Mouse (Mus musculus): Measurements from ENCODE around the gene Disc1. TPM values are rescaled to one million over a fixed set of nuclear protein-coding genes. Genes with fewer than 3 reads are reported as not detected.

Gene Disc1
- total RNA-seq, 1 experiment from 2014 or later: 1.1 TPM

DNA sequence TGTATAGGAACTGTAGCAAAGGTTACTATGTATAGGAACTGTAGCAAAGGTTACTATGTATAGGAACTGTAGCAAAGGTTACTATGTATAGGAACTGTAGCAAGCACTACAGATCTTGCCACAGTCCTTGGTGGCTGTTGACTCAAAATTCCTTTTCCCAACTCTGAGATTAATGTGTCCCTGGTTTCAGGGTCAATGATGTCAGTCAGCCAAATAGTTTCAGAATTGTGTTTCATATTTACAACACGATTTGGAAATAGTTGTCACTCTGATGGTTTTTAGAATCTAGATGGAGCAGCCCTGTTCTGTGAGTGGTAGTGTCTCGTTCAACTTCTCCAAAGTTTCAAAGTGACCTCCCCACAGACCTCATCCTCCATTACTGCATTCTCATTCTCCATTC is 117.5 kb downstream of the Disc1 start:
- no peak for ATAC-seq (replicated peaks; ENCODE audit: low read depth, poor library complexity, severe bottlenecking)

- ATAC-seq (replicated peaks; ENCODE audit: low read depth, poor library complexity, severe bottlenecking): no peak
Measured at GRCm38 (mm10) chr8:125174237-125174636, 120.2 kb downstream of the Disc1 start.

DNA sequence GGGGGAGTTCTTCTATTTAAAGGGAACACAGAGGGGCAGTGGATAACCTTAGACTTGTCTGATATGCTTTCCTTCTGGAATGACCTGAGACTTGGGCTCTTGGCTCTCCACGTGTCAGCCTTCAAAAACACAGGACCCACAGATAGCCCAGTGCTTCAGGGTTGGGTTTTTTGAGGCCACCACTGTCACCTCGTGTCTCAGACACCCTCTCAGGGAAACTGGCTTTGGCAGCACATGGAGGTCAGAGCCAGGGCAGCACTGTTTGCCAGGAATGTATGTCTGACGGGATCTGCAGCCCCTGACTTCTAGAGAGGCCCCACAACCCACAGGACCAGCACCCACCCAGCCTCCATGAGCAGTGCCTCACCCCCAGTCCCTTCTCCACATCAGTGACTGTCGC is 120.9 kb downstream of the Disc1 start:
- ATAC-seq (replicated peaks; ENCODE audit: low read depth, poor library complexity, severe bottlenecking): no peak

- no peak for ATAC-seq (replicated peaks; ENCODE audit: low read depth, poor library complexity, severe bottlenecking)
Measured at GRCm38 (mm10) chr8:125175661-125176060, 121.7 kb downstream of the Disc1 start.

- no peak for ATAC-seq (replicated peaks; ENCODE audit: low read depth, poor library complexity, severe bottlenecking)
Measured at GRCm38 (mm10) chr8:125177091-125177490, 123.1 kb downstream of the Disc1 start.

DNA sequence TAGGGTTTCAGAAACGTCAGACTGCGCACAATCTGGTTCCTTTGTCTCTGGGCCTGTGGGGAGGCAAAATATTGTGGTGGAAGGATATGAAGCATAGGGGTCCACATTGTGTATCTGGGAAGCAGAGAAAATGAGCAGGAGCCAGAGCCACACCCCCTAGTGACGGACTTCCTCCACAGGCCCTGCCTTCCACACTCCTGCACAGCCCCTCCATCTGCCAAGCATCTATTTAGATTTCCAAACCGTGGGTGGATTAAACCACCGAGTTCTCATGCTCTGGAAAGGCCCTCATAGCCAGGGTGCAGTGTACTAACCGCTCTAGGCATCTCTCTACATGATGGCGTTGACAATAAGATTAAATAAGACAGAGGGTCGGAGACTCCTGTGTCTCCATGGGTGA is 124.0 kb downstream of the Disc1 start:
- no peak for ATAC-seq (replicated peaks; ENCODE audit: low read depth, poor library complexity, severe bottlenecking)

DNA sequence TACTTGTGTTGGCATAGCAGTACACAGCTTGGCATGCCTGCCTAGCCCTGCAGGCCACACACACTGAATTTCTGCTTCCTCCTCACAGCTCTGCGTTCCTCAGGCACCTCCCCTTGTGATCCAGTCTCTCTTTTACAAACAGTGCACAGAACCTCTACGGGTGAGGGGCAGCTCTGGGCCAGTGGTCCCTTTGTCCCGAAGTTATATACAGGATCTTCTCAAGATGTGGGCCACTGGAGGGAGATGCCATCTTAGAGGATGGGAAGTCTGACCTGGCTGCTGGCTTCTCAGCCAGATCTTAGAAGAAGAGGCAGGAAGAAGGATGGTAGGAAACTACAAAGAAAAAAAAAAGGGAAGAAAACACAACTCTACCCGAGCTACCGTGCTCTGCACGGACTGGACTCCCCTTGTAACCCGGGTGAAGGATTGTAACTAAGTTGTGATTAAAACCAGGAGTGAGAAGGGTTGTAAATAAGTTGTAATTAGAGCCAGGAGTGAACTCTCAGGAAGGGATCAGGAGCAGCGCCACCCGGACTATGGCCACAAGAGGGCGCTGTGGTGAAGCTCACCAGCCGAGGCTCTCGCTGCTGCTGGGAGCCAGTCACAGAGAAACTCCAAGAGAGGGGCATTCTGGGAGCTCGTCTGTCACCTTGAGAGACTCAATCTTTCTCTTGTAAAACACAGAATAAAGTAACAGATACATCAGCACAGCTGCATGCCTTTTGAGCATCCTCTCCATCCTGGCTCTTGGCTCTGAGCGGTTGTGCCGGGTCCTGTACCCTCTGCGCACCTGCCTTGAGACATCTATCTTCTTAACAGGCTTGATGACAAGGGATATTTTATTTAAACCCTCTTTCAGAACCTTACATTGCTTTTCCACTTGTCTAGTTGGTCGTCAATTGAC is 129.8 kb downstream of the Disc1 start:
- ATAC-seq (replicated peaks; ENCODE audit: low read depth, poor library complexity, severe bottlenecking): peak; percentile 90

GRCm38 (mm10) chr8:125184452-125184817 is 130.4 kb downstream of the Disc1 start:
- no peak for ATAC-seq (replicated peaks; ENCODE audit: low read depth, poor library complexity, severe bottlenecking)

GRCm38 (mm10) chr8:125184881-125185280 is 130.9 kb downstream of the Disc1 start:
- ATAC-seq (replicated peaks; ENCODE audit: low read depth, poor library complexity, severe bottlenecking): no peak

DNA sequence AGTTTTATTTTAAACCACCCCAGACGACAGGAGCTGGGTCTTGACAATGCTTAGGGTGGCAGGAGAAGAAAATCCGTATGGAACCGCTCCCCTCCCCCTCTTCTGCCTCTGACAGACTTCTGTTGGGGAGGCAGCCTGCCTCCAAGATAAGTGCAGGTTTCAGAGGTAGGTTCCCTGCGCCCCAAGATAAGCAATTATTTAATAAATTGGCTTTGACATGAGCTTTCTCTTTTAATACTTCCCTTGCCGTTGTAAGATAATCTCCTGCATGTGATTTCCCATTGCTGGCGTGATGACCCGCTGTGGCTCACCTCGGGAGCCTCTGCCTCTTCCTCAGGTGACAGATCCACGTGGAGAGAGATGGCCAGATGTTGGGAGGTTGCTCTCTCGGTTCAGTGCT is 133.0 kb downstream of the Disc1 start:
- ATAC-seq (replicated peaks; ENCODE audit: low read depth, poor library complexity, severe bottlenecking): no peak

GRCm38 (mm10) chr8:125193701-125194100 is 139.7 kb downstream of the Disc1 start:
- ATAC-seq (replicated peaks; ENCODE audit: low read depth, poor library complexity, severe bottlenecking): no peak

DNA sequence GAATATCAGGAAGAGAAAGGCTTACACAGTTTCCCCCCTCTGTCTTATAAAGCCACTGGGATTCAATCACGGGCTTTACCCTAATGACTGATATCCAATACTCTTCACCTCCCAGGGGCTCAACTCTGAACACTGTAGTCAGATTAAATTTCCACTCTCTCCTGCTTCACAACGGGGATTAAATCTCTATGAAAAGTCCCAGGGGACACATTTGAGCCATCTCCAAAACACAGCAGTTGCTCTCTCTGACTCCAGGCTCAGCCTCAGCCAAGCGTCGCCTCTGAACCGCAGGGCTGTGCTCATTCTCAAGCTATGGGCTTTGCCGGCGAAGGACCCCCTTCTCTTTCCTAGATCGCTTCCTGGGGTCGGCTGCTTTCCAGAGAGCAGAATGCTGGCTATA is 141.1 kb downstream of the Disc1 start:
- no peak for ATAC-seq (replicated peaks; ENCODE audit: low read depth, poor library complexity, severe bottlenecking)

- ATAC-seq (replicated peaks; ENCODE audit: low read depth, poor library complexity, severe bottlenecking): no peak
Measured at GRCm38 (mm10) chr8:125196573-125197094, 142.6 kb downstream of the Disc1 start.

GRCm38 (mm10) chr8:125197341-125198002 is 143.5 kb downstream of the Disc1 start:
- ATAC-seq (replicated peaks; ENCODE audit: low read depth, poor library complexity, severe bottlenecking): no peak

DNA sequence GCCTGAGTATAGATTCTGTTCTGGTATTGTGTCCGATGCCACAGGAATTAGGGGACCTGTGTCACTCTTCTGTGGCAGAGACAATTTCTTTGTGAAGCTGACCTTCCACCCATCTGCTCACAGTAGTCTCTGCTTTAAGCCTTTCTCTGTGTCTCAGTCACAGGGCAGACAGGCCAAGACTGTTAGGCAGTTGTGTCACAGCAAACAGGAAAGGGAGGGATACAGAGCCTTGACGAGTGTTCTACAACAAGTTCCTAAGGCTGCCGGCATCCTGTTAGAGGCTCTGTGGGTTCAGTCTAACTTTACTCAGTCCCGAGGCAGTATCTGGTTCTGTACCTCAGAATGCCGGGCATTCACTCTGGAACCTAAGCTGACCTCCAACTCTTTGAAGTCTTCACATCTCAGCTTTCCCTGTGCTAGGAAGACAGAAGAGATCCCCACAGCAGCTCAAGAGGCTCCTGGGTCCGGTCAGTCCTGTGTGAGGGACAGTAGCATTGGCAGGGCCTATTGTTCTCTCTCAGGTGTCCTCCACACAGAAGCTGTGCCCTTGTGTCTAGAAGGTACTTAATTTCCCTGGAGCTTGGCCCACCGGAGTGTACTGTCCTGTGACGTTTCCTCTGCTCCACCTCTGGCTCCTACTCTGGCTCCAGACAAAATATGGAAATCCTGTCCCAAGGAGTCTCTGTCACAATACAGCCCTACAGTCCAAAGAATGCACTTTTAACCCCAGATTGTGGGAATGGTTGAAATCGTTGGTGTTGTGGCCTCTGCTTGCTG is 144.6 kb downstream of the Disc1 start:
- no peak for ATAC-seq (replicated peaks; ENCODE audit: low read depth, poor library complexity, severe bottlenecking)

DNA sequence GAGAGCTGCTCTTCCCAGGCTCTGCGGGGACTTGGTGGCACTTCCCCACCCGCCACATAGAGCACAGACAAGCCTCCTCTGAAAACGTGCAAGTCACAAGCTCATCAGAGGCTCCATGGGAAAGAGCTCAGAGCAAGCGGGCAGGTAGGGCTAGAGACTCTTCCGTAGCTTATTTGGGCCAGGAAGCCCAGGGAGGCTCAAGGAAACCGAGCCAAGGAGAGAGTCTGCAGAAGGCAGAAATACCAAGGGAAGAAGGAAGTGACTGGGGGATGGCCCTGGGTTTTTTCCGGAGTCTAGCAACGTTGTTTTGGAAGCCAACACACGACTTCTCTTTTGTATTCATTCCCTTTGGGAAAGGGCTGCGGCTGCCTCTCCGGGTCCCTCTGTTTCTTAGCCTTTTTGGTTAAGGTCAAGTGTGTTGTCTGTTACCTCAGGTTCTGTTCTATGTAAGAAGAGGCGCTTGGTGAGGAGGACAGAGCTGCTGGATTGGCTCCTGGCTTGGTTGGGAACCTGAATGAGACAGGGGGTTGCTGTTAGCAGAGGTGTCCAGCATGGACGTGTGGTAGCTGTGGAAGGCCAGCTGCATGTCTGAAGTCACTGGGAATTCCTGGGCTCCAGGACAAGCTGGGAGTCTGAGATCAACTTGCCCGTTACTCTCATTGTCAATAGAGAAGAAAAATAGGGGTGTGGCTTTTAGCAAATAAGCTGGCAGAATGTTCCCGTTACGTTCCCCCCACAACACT is 145.4 kb downstream of the Disc1 start:
- no peak for ATAC-seq (replicated peaks; ENCODE audit: low read depth, poor library complexity, severe bottlenecking)

GRCm38 (mm10) chr8:125200273-125200863 is 146.4 kb downstream of the Disc1 start:
- no peak for ATAC-seq (replicated peaks; ENCODE audit: low read depth, poor library complexity, severe bottlenecking)

- ATAC-seq (replicated peaks; ENCODE audit: low read depth, poor library complexity, severe bottlenecking): no peak
Measured at GRCm38 (mm10) chr8:125201650-125202049, 147.7 kb downstream of the Disc1 start.

- no peak for ATAC-seq (replicated peaks; ENCODE audit: low read depth, poor library complexity, severe bottlenecking)
Measured at GRCm38 (mm10) chr8:125203016-125203415, 149.0 kb downstream of the Disc1 start.

Measured in common myeloid progenitor, adult 5-6 weeks (primary cell).